Mouse (Mus musculus): Measurements from ENCODE around the gene Rbfox1. TPM values are rescaled to one million over a fixed set of nuclear protein-coding genes. Genes with fewer than 3 reads are reported as not detected.

The Rbfox1 gene
- polyA plus RNA-seq, 1 experiment = 1.5 TPM

DNA sequence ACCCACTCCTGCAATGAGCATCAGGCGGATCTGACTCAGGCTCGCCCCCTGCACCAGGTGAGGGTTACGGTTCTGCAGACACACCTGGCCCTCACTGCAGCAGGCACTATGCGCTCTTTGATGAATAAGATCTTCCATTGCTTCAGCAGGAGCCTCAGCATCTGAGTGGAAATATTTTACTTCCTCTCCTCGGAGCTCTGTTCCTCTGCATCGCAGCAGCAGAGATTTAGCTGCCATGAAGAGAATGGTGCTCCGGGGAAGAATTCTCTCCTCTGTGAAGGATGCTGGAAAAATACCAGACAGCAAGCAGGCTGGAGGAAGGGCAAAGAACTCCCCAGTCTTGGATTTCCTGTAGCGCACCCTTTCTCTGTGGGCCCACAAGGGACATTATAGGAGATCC is 833.9 kb downstream of the Rbfox1 start:
- Histone ChIP-seq H3K27ac (replicated peaks; ENCODE audit: low read depth, low read length) (no peak overlapping the region), H3K4me3 (ENCODE audit: insufficient read depth, low read depth, low read length) (no peak overlapping the region), H3K4me1 (ENCODE audit: control insufficient read depth, insufficient read depth, insufficient read length, low read length) (no peaks in the 10 kb centered on the region)

DNA sequence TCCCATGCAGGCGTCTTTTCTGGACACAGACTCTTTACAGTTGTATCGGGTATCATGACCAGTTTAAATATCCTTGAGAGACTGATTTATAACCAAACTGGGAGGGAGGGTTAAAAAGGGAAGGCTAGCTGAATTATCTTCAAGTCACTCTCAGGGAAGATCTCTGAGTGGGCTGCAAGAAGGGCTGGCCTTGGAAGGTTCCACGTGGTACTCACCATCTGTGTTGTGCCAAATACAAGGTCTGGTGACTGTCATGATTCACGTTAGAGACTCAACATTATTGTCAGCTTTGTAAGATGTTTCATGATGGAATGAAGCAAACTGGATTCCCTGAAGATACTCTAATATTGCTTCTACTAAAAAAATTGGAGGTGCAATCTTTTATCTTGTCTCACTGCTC is 847.5 kb downstream of the Rbfox1 start:
- H3K4me3 ChIP-seq (ENCODE audit: insufficient read depth, low read depth, low read length) = no peak overlapping the region
- H3K27ac ChIP-seq (replicated peaks; ENCODE audit: low read depth, low read length) = no peak overlapping the region
- H3K4me1 ChIP-seq (ENCODE audit: control insufficient read depth, insufficient read depth, insufficient read length, low read length) = no peaks in the 10 kb centered on the region

DNA sequence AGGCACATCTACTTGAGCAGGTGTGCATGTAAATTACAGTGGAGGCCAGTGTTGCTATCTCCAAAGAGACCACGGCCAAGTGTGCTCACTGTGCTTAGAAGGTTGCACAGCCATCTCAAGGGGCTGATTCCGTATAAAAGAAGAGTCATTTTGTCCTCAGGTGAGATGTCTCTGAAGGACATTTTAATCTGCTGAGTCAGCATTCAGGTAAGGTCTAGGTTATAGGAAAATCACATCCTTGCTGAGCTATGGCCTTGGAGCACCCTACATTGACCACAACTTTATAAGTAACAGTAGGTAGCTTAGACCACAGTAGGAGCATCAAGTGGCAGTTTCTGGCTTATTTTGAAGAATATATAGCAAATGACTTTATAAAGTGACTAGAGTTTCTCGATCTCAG is 848.3 kb downstream of the Rbfox1 start:
- Histone ChIP-seq H3K27ac (replicated peaks; ENCODE audit: low read depth, low read length) (no peak overlapping the region), H3K4me3 (ENCODE audit: insufficient read depth, low read depth, low read length) (no peak overlapping the region), H3K4me1 (ENCODE audit: control insufficient read depth, insufficient read depth, insufficient read length, low read length) (no peaks in the 10 kb centered on the region)

DNA sequence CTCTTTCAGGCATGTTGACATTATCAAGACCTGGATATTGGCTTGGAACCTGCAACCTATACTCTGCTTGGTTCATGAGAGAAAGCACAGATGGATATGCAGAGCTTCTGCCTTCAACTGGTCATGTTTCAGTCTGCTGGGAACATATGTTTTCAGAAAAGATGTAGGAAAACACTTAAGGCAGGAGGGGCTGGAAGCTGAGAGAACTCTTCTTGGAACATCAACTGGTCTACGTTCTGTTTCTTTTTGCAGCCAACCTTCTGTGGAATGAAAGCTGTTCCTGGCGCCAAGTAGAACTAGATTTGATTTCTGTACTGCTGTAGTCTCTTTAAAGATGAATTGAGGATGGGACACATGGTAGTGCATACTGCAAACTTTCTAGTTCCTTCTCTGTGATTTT is 851.4 kb downstream of the Rbfox1 start:
- no peak overlapping the region for H3K27ac ChIP-seq (replicated peaks; ENCODE audit: low read depth, low read length)
- H3K4me1 ChIP-seq (ENCODE audit: control insufficient read depth, insufficient read depth, insufficient read length, low read length) = no peaks in the 10 kb centered on the region
- H3K4me3 ChIP-seq (ENCODE audit: insufficient read depth, low read depth, low read length) = no peak overlapping the region

DNA sequence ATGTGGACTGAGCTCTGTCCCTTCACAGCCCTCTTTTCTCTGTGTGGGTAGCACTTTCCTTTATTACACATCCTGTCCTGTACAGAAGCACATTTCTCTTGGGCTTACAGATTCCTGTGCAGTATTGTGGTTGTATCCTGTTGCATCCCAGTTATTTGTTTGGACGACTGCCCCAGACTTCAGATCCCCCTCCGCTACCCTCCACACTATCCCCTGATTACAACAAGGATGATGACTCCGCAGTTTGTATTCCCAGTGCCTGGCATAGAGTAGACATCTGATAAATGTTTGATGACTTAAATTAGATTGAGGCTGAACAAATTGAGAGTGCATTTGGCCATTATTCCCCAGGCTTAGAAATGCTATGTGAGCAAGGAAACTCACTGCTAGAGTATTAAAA is 851.8 kb downstream of the Rbfox1 start:
- Histone ChIP-seq H3K27ac (replicated peaks; ENCODE audit: low read depth, low read length) (no peak overlapping the region), H3K4me1 (ENCODE audit: control insufficient read depth, insufficient read depth, insufficient read length, low read length) (no peaks in the 10 kb centered on the region), H3K4me3 (ENCODE audit: insufficient read depth, low read depth, low read length) (no peak overlapping the region)

DNA sequence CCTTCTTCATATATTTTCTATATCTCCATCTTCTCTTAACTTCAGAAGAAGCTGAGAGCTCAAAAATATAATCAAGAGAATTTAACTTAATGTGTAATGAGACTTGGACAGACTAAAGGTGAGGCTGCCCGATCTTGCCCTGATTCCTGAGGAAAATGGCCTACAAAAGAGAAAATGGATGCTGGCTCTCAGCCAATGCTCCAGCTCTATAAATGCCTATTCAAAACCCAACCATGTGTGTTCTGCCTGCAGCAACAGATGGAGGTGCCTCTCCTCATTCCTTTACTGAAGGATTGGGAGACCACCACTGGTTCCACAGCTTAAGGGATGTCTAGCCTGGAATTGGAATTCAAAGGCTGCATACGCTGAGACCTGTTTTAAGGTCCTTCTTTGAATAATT is 861.0 kb downstream of the Rbfox1 start:
- no peak overlapping the region for H3K4me3 ChIP-seq (ENCODE audit: insufficient read depth, low read depth, low read length)
- H3K4me1 ChIP-seq (ENCODE audit: control insufficient read depth, insufficient read depth, insufficient read length, low read length) = no peaks in the 10 kb centered on the region
- H3K27ac ChIP-seq (replicated peaks; ENCODE audit: low read depth, low read length) = no peak overlapping the region

DNA sequence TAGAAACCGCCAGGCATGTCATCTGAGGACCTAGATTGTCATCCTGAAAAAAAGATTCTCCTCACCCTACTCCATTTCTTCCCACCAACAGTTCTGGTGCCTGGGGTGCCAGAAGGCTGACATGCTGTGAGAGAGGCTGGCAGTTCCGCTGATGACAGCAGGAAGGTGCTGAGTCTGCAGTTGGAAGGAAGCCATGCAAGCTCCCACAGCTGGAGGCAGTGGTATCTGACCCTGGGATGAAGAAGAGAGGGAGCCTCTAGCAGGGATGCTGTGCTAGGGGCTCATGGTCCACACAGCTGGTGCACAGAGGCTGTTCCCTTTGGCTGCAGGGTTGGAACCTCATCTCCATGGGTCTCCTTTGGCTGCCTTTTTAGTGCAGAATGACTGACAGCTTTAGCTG is 865.3 kb downstream of the Rbfox1 start:
- H3K27ac ChIP-seq (replicated peaks; ENCODE audit: low read depth, low read length) = no peak overlapping the region
- H3K4me3 ChIP-seq (ENCODE audit: insufficient read depth, low read depth, low read length) = no peak overlapping the region
- no peaks in the 10 kb centered on the region for H3K4me1 ChIP-seq (ENCODE audit: control insufficient read depth, insufficient read depth, insufficient read length, low read length)

DNA sequence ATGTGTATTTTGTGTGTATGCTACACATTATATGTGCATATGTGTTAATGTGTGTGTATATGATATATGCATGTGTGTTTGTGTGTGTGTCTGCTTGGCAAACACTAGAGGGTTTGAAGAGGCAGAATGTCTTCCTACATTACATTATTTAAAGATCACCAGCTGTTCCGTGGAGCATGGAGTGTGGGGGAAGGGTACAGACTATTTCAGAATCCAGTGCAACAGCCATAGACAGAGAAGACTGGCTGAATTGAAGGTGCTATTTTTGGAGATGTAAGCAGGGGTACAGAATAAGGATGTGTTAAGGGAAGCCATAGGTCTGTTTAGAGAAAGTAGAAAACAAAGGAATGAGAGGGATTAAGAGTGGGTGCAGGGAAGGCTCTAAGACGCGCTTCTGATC is 869.7 kb downstream of the Rbfox1 start:
- no peak overlapping the region for H3K27ac ChIP-seq (replicated peaks; ENCODE audit: low read depth, low read length)
- no peak overlapping the region for H3K4me3 ChIP-seq (ENCODE audit: insufficient read depth, low read depth, low read length)
- no peaks in the 10 kb centered on the region for H3K4me1 ChIP-seq (ENCODE audit: control insufficient read depth, insufficient read depth, insufficient read length, low read length)

DNA sequence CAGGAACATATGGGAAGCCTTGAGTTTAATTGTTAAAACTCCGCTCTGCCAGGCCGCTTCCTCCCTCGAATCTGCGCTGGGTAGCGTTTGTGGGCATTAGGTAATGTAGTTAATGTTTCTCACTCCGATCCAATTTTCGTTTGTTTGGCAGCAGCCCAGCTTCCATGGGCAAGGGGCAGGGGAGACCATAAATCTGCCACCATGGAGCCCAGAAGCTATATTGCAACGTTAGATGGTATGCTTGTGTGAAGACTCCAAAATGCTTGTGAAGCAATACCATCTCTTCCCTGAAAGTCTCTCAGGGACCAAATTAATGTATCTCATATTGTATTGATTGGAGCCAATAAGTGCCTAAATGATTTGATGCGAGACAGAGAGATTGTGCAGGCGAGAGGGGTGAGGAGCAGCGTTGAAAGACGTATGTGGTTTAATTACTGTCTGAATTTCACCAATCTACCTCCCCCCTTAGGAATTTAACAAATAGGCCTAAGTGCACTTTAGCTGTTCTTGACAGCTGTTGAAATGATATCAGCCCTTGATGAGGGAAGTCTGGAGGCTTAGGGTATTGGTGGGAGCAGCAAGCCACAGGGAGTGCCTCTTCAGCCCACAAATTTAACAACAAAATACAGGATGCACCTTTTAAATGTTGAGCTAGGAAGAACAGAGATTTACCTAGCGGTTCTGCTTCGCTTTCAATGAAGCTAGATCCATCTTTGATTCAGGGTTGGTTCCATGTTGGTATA is 884.5 kb downstream of the Rbfox1 start:
- Histone ChIP-seq H3K27ac (replicated peaks; ENCODE audit: low read depth, low read length) (no peak overlapping the region), H3K4me1 (ENCODE audit: control insufficient read depth, insufficient read depth, insufficient read length, low read length) (no peaks in the 10 kb centered on the region), H3K4me3 (ENCODE audit: insufficient read depth, low read depth, low read length) (no peak overlapping the region)

DNA sequence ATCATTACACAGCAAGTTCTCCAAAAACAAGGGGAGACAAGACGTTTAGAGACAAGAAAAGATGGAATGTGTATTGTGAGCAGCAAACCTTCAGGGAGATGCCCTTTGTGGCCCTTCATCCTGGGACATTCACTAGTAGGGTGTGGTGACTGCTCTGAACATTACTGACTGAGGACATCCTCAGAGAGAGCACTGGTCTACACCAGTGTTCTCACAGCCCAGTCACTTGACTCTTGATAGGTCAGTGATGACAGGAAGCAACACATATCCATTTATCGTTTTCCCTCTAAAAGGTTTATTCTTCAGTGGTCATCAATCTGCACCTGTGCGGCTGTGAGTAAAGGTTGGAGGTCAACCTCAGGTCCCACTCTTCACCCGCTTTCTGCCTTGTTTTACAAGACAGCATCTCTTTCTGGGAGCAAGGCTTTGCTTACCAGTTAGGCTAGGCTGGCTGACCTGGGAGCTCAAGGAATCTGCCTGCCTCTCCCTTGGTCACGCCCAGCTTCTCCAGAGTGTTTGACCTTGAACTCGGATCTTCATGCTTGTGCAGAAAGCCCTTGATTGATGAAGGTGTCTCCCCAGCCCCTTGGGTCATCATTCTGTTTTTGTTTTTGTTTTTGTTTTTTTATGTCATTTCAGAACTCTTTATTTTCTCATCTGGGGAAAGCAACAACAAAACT is 892.5 kb downstream of the Rbfox1 start:
- Histone ChIP-seq H3K27ac (replicated peaks; ENCODE audit: low read depth, low read length) (no peak overlapping the region), H3K4me3 (ENCODE audit: insufficient read depth, low read depth, low read length) (no peak overlapping the region), H3K4me1 (ENCODE audit: control insufficient read depth, insufficient read depth, insufficient read length, low read length) (no peaks in the 10 kb centered on the region)

DNA sequence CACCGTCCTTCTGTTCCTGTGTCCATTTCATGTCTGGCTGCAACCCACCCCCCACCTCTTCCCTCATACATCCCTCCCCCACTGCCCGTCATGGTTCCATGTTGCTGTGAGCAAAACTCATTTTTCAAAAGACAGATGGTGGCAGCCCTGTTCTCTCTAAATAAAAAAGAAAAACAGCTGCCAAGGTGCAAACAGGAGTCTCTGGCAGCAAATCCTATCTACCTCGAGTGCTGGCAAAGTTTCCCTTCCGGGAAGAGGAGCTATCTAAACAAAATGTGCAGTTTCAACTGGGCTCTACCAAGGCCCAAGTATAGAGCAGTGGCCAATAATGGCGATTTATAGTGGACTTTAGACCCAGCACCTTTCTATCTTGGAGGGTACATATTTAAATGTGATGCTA is 899.0 kb downstream of the Rbfox1 start:
- H3K4me3 ChIP-seq (ENCODE audit: insufficient read depth, low read depth, low read length) = no peak overlapping the region
- H3K4me1 ChIP-seq (ENCODE audit: control insufficient read depth, insufficient read depth, insufficient read length, low read length) = no peaks in the 10 kb centered on the region
- no peak overlapping the region for H3K27ac ChIP-seq (replicated peaks; ENCODE audit: low read depth, low read length)

DNA sequence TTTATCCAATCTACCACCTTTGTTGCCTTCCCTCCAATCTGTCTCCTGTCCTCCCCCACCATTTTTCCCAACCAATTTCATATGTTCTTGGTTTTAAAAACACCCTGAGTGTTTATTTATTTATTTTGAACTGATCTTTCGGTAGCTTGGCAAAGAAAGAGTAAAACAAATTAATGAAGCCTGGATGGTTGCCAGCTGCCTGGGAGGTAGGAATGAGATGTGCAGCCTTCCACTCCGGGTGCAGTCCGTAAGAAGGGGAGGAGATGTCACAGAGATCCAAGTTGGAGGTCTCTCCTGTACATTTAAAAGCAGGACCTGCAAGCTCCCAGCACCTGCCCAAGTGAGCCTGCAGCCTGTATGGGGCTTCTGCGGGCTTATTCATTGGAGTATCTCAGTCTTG is 899.9 kb downstream of the Rbfox1 start:
- H3K27ac ChIP-seq (replicated peaks; ENCODE audit: low read depth, low read length) = no peak overlapping the region
- no peaks in the 10 kb centered on the region for H3K4me1 ChIP-seq (ENCODE audit: control insufficient read depth, insufficient read depth, insufficient read length, low read length)
- no peak overlapping the region for H3K4me3 ChIP-seq (ENCODE audit: insufficient read depth, low read depth, low read length)

DNA sequence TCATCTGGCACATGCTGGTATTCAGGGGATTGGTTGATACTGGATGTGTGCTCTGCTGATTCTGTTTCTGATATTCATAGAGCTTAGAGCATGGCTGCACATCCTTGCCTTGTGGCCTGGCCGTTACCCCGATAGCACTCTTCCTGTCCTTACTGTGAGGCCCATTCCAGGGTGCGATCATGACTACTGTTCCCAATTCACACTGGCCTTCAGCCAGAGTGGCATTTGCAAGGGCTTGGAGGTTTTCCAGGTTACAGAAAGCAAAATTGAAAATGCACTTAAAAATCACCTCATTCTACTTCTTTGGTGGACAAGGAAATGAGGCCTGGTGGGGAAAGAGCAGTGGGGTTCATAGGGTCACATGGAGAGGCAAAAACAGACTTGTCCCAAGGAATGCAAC is 906.1 kb downstream of the Rbfox1 start:
- H3K27ac ChIP-seq (replicated peaks; ENCODE audit: low read depth, low read length) = no peak overlapping the region
- H3K4me3 ChIP-seq (ENCODE audit: insufficient read depth, low read depth, low read length) = no peak overlapping the region
- no peaks in the 10 kb centered on the region; the same call in 1 of the 2 replicates for H3K4me1 ChIP-seq (ENCODE audit: control insufficient read depth, insufficient read depth, insufficient read length, low read length)

DNA sequence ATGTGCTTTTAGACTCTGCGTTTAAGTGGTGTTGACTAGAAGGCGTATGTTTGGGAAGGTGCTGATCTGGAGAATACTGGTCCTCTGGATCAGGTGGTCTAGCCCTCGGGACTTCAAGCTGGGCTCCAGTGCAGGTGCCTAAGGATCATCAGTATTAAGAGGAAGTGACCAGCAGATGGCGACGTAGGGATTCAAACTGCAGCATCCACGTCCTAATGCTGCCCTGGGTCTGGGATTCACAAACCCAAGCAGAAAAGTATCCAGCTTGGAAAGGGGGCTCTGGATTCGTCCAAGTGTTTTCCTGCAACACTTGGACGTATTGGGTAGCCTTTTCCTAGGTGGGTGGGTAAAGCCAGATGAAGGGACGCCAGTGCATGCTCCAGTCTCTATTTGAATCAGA is 906.5 kb downstream of the Rbfox1 start:
- Histone ChIP-seq H3K4me3 (ENCODE audit: insufficient read depth, low read depth, low read length) (no peak overlapping the region), H3K27ac (replicated peaks; ENCODE audit: low read depth, low read length) (no peak overlapping the region), H3K4me1 (ENCODE audit: control insufficient read depth, insufficient read depth, insufficient read length, low read length) (no peaks in the 10 kb centered on the region; the same call in 1 of the 2 replicates)

DNA sequence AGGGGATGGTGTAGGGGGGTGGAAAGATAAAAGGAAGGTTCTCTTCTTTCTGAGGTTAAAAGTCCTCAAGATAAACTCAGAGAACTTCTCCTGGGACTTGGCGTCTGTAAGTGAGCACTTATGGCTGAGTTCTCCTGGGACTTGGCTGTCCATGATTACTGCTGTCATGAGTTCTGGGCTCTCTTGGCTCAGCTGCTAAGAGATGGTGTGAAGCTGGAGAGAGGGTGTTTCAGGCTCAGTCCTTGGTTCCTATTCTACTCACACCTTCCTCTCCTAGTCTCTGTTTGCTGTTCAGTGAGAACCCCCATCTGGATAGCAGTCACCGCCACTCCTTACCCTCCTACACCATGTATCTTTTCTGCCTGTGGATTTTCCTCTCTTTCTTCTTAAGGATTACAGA is 921.1 kb downstream of the Rbfox1 start:
- H3K4me1 ChIP-seq (ENCODE audit: control insufficient read depth, insufficient read depth, insufficient read length, low read length) = no peaks in the 10 kb centered on the region
- H3K4me3 ChIP-seq (ENCODE audit: insufficient read depth, low read depth, low read length) = no peak overlapping the region
- no peak overlapping the region for H3K27ac ChIP-seq (replicated peaks; ENCODE audit: low read depth, low read length)

DNA sequence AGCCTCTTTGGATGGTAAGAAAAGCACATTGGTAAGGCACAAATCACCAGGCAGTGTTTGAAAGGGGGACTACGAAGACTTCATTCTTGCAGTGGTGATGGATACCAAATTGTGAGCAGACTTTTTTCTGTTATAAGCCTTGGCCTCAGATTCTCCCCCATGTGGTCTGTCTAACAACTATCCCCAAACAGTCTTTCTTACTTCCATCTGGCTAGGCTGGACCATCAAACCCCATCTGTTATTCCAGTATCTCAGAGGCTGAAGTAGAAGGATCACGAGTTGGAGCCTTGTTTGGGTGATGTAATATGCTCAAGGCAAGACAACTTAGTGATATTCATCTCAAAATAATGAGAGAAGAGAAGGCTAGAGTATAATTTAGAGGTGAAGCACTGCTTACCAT is 922.7 kb downstream of the Rbfox1 start:
- Histone ChIP-seq H3K27ac (replicated peaks; ENCODE audit: low read depth, low read length) (no peak overlapping the region), H3K4me1 (ENCODE audit: control insufficient read depth, insufficient read depth, insufficient read length, low read length) (no peaks in the 10 kb centered on the region), H3K4me3 (ENCODE audit: insufficient read depth, low read depth, low read length) (no peak overlapping the region)

All from brown adipose tissue, adult 24 weeks (tissue).